Mouse (Mus musculus): ENCODE data around the gene Fam221a. TPM values are rescaled to one million over a fixed set of nuclear protein-coding genes. Genes with fewer than 3 reads are reported as not detected.

Fam221a gene
- polyA plus RNA-seq, 1 experiment from 2014 or later = 4.2 TPM

DNA sequence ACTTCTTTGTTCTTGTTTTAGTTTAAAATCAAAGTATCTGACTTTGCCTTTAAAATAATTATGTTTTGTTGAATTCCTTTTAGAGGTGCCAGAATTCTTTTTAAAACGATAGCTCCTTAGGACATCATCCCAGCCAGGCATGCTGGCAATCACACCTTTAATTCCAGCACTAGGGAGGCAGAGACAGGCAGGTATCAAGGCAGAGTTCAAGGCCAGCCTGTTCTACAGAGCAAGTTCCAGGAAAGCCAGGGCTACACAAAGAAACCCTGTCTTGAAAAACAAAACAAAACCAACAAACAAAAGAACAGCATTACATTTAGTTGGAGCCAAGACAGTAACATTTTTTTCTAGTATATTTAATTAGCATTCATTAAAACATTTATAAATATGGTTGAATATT, 48.4 kb downstream of the Fam221a start:
- no peak overlapping the region for H3K9ac ChIP-seq
- H3K9me3 ChIP-seq (ENCODE audit: control insufficient read depth, low read length) = no peaks in the 10 kb centered on the region
- no peak overlapping the region for H3K27ac ChIP-seq
- H3K4me1 ChIP-seq (replicated peaks; ENCODE audit: control insufficient read depth, insufficient read depth, low read length) = no peaks in the 10 kb centered on the region
- H3K4me3 ChIP-seq (replicated peaks; ENCODE audit: low read length) = no peak overlapping the region
- ATAC-seq (ENCODE audit: low FRiP score) = no peak
- H3K36me3 ChIP-seq (replicated peaks; ENCODE audit: control insufficient read depth, insufficient read depth) = no peaks in the 10 kb centered on the region
- 84% methylated on average over 1 of the region's 1 CpGs for WGBS
- no peak for DNase-seq (ENCODE audit: low spot score)
- no peaks in the 10 kb centered on the region for H3K27me3 ChIP-seq (ENCODE audit: control insufficient read depth, insufficient read depth, low read length)
- no peak overlapping the region for H3K4me2 ChIP-seq (replicated peaks)

DNA sequence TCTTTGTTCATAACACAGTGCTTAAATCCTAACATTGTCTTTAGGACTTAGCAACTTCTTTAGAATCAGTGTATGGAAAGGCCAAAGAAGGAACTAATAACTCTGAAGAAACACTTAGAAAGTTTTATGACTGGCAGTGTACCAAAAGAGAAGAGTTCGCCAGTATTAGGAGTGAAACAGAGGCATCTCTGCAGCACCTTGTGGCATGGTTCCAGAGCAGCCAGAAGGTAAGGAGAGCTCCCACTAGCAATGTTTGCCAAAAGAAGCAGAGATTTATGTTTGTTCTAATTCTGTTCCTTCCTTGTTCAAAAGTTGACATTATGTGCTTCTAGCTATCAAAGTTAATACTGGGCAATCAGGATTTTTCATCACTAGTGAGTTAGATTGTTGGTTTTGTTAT, 69.8 kb downstream of the Fam221a start:
- WGBS = 95% methylated on average over 1 of the region's 1 CpGs
- DNase-seq (ENCODE audit: low spot score) = no peak

More for the DNA sequence above, 69.8 kb downstream of the Fam221a start:
- no peaks in the 10 kb centered on the region for H3K27me3 ChIP-seq (ENCODE audit: control insufficient read depth, insufficient read depth, low read length)
- no peaks in the 10 kb centered on the region for H3K36me3 ChIP-seq (replicated peaks; ENCODE audit: control insufficient read depth, insufficient read depth)
- H3K27ac ChIP-seq = no peak overlapping the region
- H3K9ac ChIP-seq = no peak overlapping the region
- no peaks in the 10 kb centered on the region for H3K4me1 ChIP-seq (replicated peaks; ENCODE audit: control insufficient read depth, insufficient read depth, low read length)
- no peak overlapping the region for H3K4me3 ChIP-seq (replicated peaks; ENCODE audit: low read length)
- no peak overlapping the region for H3K4me2 ChIP-seq (replicated peaks)
- no peak for ATAC-seq (ENCODE audit: low FRiP score)
- H3K9me3 ChIP-seq (ENCODE audit: control insufficient read depth, low read length) = no peaks in the 10 kb centered on the region

Other genes starting within 250 kb of the Fam221a start
- gene Igf2bp3, start 152.8 kb upstream of the Fam221a start, polyA plus RNA-seq (2014; fragmentation: Nextera tagmentation; extraction: Ambion mirVana) = 25.4 and 30.4 TPM in 2 replicates
- 42.3 and 44.5 TPM in 2 replicates for gene Tra2a, start 103.7 kb upstream of the Fam221a start, polyA plus RNA-seq (2014; fragmentation: Nextera tagmentation; extraction: Ambion mirVana)
- 11.0 and 11.2 TPM in 2 replicates for gene Ccdc126, start 48.5 kb upstream of the Fam221a start, polyA plus RNA-seq (2014; fragmentation: Nextera tagmentation; extraction: Ambion mirVana)
- gene Stk31, start 27.9 kb downstream of the Fam221a start, polyA plus RNA-seq (2014; fragmentation: Nextera tagmentation; extraction: Ambion mirVana) = 0.17 TPM in 1 of 2 replicates, not detected in the other

Measured in hindbrain, embryonic 14.5 days (tissue).